Mouse (Mus musculus) MEL (cell line): Measurements from ENCODE around the gene Ugt8a. TPM values are rescaled to one million over a fixed set of nuclear protein-coding genes. Genes with fewer than 3 reads are reported as not detected.

Experiments used
- DNase-seq: peaks from one replicate; pipeline ENCODE4 v3.0.0; 2011; ENCODE audit warnings: low read depth, low spot score
- H3K27ac ChIP-seq: 2 replicates; pipeline ENCODE4 v1.5.1; 2012; ENCODE audit warnings: low read depth, mild to moderate bottlenecking, control low read depth, low read length, moderate library complexity; ENCODE audit not compliant: control insufficient read depth
- H3K27me3 ChIP-seq, 2 experiments: fragments of 150-350 bp in 1 of 2; sonication (generic) in 1 of 2; 2 replicates each; pipeline ENCODE4 v1.6.1; 2012; ENCODE audit warnings: low read length in 2 of 2, mild to moderate bottlenecking in 2 of 2, improper control_type of control experiment in 1 of 2, moderate library complexity in 1 of 2; ENCODE audit not compliant: insufficient read depth in 2 of 2, control insufficient read depth in 1 of 2
- H3K36me3 ChIP-seq, 2 experiments: 2 replicates each; pipeline ENCODE4 v1.6.1; 2012 to 2014; ENCODE audit warnings: low read length in 2 of 2, improper control_type of control experiment in 1 of 2, inconsistent platforms in 1 of 2, mild to moderate bottlenecking in 1 of 2; ENCODE audit not compliant: insufficient read depth in 2 of 2, control insufficient read depth in 1 of 2
- H3K4me1 ChIP-seq, 2 experiments: fragments of 150-350 bp in 1 of 2; sonication (generic) in 1 of 2; 2 replicates each; pipeline ENCODE4 v1.6.1; 2012; ENCODE audit warnings: low read length in 2 of 2, improper control_type of control experiment in 1 of 2, mild to moderate bottlenecking in 1 of 2; ENCODE audit not compliant: insufficient read depth in 2 of 2, control insufficient read depth in 1 of 2
- H3K4me3 ChIP-seq, 2 experiments: fragments of 150-350 bp in 1 of 2; sonication (generic) in 1 of 2; 2 replicates each; pipeline ENCODE4 v1.5.1; 2012; ENCODE audit warnings: low read depth in 2 of 2, low read length in 2 of 2, mild to moderate bottlenecking in 2 of 2, moderate library complexity in 2 of 2, control low read depth in 1 of 2, improper control_type of control experiment in 1 of 2; ENCODE audit not compliant: control insufficient read depth in 1 of 2, insufficient read depth in 1 of 2
- H3K79me2 ChIP-seq: 2 replicates; pipeline ENCODE4 v1.6.1; 2012; ENCODE audit warnings: mild to moderate bottlenecking, low read length, moderate library complexity; ENCODE audit not compliant: control insufficient read depth, poor library complexity, insufficient read depth
- H3K9ac ChIP-seq: 2 replicates; pipeline ENCODE4 v1.6.1; 2012; ENCODE audit warnings: low read depth, mild to moderate bottlenecking, control low read depth, low read length, moderate library complexity; ENCODE audit not compliant: control insufficient read depth, poor library complexity, severe bottlenecking
- H3K9me3 ChIP-seq: fragments of 150-350 bp; sonication (generic); replicated peaks from 2 replicates; pipeline ENCODE4 v1.6.1; 2012; ENCODE audit warnings: mild to moderate bottlenecking, low read length, improper control_type of control experiment, moderate library complexity; ENCODE audit not compliant: insufficient read depth
- BHLHE40 ChIP-seq: IDR thresholded peaks from 2 replicates; pipeline ENCODE4 v1.6.1; 2012; ENCODE audit warnings: low read depth, mild to moderate bottlenecking, inconsistent platforms, low read length, improper control_type of control experiment, borderline replicate concordance
- CHD1 ChIP-seq: IDR thresholded peaks from 2 replicates; pipeline ENCODE4 v1.6.1; 2012; ENCODE audit warnings: low read depth, mild to moderate bottlenecking, inconsistent platforms, low read length, improper control_type of control experiment
- CHD2 ChIP-seq: IDR thresholded peaks from 2 replicates; pipeline ENCODE4 v1.6.1; 2011; ENCODE audit warnings: low read length, improper control_type of control experiment
- CTCF ChIP-seq, 3 experiments: IDR thresholded peaks in 2 of 3; conservative IDR thresholded peaks in 1 of 3; 2 replicates each; pipeline ENCODE4 v1.5.1; 2011 to 2012; ENCODE audit warnings: low read length in 3 of 3, low read depth in 2 of 3, mild to moderate bottlenecking in 2 of 3, improper control_type of control experiment in 1 of 3, inconsistent platforms in 1 of 3, mixed read lengths in 1 of 3, moderate library complexity in 1 of 3; ENCODE audit not compliant: control insufficient read depth in 1 of 3, insufficient read depth in 1 of 3, poor library complexity in 1 of 3, severe bottlenecking in 1 of 3
- E2F4 ChIP-seq: IDR thresholded peaks from 2 replicates; pipeline ENCODE4 v1.6.1; 2011; ENCODE audit warnings: low read depth, low read length, improper control_type of control experiment, borderline replicate concordance
- GABPA ChIP-seq: IDR thresholded peaks from 2 replicates; pipeline ENCODE4 v1.6.1; 2012; ENCODE audit warnings: low read depth, mild to moderate bottlenecking, inconsistent platforms, low read length, improper control_type of control experiment, moderate library complexity
- MEF2A ChIP-seq: IDR thresholded peaks from 2 replicates; pipeline ENCODE4 v1.6.1; 2014; ENCODE audit warnings: low read depth, mild to moderate bottlenecking, inconsistent platforms, low read length, improper control_type of control experiment; ENCODE audit not compliant: poor library complexity, insufficient replicate concordance, severe bottlenecking; ENCODE audit errors: extremely low read depth
- MYB ChIP-seq: IDR thresholded peaks from 2 replicates; pipeline ENCODE4 v1.6.1; 2011; ENCODE audit warnings: mild to moderate bottlenecking, low read depth, low read length, improper control_type of control experiment
- MYC ChIP-seq: IDR thresholded peaks from 2 replicates; pipeline ENCODE4 v1.6.1; 2011; ENCODE audit warnings: low read depth, mild to moderate bottlenecking, low read length, improper control_type of control experiment, moderate library complexity
- NELFE ChIP-seq: IDR thresholded peaks from 2 replicates; pipeline ENCODE4 v1.6.1; 2011; ENCODE audit warnings: low read depth, low read length, improper control_type of control experiment
- POLR2AphosphoS5 ChIP-seq: IDR thresholded peaks from 2 replicates; pipeline ENCODE4 v1.6.1; 2012; ENCODE audit warnings: low read depth, borderline replicate concordance, mild to moderate bottlenecking, inconsistent platforms, low read length, moderate library complexity, mixed read lengths
- RAD21 ChIP-seq: IDR thresholded peaks from 2 replicates; pipeline ENCODE4 v1.6.1; 2011; ENCODE audit warnings: mild to moderate bottlenecking, low read depth, low read length, improper control_type of control experiment
- RCOR1 ChIP-seq: IDR thresholded peaks from 2 replicates; pipeline ENCODE4 v1.6.1; 2012; ENCODE audit warnings: low read depth, mild to moderate bottlenecking, inconsistent platforms, low read length, improper control_type of control experiment
- SIN3A ChIP-seq: IDR thresholded peaks from 2 replicates; pipeline ENCODE4 v1.6.1; 2012; ENCODE audit warnings: low read length, improper control_type of control experiment, inconsistent platforms
- TAL1 ChIP-seq: IDR thresholded peaks from 2 replicates; pipeline ENCODE4 v1.6.1; 2012; ENCODE audit warnings: mild to moderate bottlenecking, inconsistent platforms, low read length, moderate library complexity, mixed read lengths
- ZMIZ1 ChIP-seq: IDR thresholded peaks from 2 replicates; pipeline ENCODE4 v1.6.1; 2012; ENCODE audit warnings: low read depth, mild to moderate bottlenecking, inconsistent platforms, low read length, improper control_type of control experiment, moderate library complexity
- polyA plus RNA-seq, 2 experiments: library from polyadenylated mRNA; stranded (reverse) in 1 of 2; unstranded in 1 of 2; fragments of >175 nt in 1 of 2; fragments of >200 nt in 1 of 2; gene quantifications; 2 replicates each; pipeline versions ENCODE4 v1.2.1 to v1.2.4; 2012; ENCODE audit warnings: low replicate concordance in 2 of 2, low read depth in 1 of 2; ENCODE audit not compliant: insufficient read length in 2 of 2, insufficient read depth in 1 of 2, missing spikeins in 1 of 2
- total RNA-seq: library from RNA; depleted of rRNA; stranded (reverse); fragments of 300-350 nt; gene quantifications from 2 replicates; pipeline ENCODE4 v1.2.3, GENCODE M21; 2012

The Ugt8a gene
- total and polyA plus RNA-seq, 3 experiments: not detected

GRCm38 (mm10) chr3:125827256-125827655 is 111.2 kb downstream of the Ugt8a start:
- Histone ChIP-seq H3K4me3 (no peak overlapping the region), H3K79me2 (no peaks in the 10 kb centered on the region), H3K36me3 (peaks cover 0 to 3% of the 10 kb centered on the region in 2 experiments; a peak in 2 of 4 replicates), H3K4me1 (peaks cover 0 to 5% of the 10 kb centered on the region in 2 experiments; a peak in 1 of 4 replicates), H3K27me3 (no peaks in the 10 kb centered on the region), H3K9me3 (no peaks in the 10 kb centered on the region), H3K27ac (no peak overlapping the region), H3K9ac (no peak overlapping the region)
- TF ChIP-seq MYC: no peak
- TF ChIP-seq RAD21: no peak
- no peak for TF ChIP-seq E2F4
- TF ChIP-seq CHD2: no peak
- TF ChIP-seq SIN3A: no peak
- no peak for TF ChIP-seq BHLHE40
- no peak for TF ChIP-seq CTCF (IDR thresholded peaks at IDR 0.05 in 2 of 3, conservative IDR thresholded peaks at IDR 0.05 in 1 of 3; ENCODE audit: control insufficient read depth in 1 of 3, insufficient read depth in 1 of 3, low read depth in 2 of 3, low read length in 3 of 3, poor library complexity in 1 of 3, severe bottlenecking in 1 of 3)
- no peak for TF ChIP-seq RCOR1
- TF ChIP-seq ZMIZ1: no peak
- no peak for TF ChIP-seq MEF2A
- TF ChIP-seq GABPA: no peak
- TF ChIP-seq POLR2AphosphoS5: no peak
- no peak for DNase-seq

- no peaks in the 10 kb centered on the region for H3K4me1 ChIP-seq
These were observed 118.7 kb downstream of the Ugt8a start for GRCm38 (mm10) chr3:125819741-125820140.

More at GRCm38 (mm10) chr3:125819741-125820140, 118.7 kb downstream of the Ugt8a start:
- H3K27me3 ChIP-seq: no peaks in the 10 kb centered on the region
- no peak overlapping the region for H3K4me3 ChIP-seq
- H3K9me3 ChIP-seq: no peaks in the 10 kb centered on the region
- H3K36me3 ChIP-seq: no peaks in the 10 kb centered on the region
- DNase-seq: no peak
- TF ChIP-seq TAL1 (no peak), CHD1 (no peak), MYB (no peak), NELFE (no peak)
- no peak overlapping the region for H3K27ac ChIP-seq
- no peak overlapping the region for H3K9ac ChIP-seq
- no peaks in the 10 kb centered on the region for H3K79me2 ChIP-seq
